8 mouse cellular contexts compared by ENCODE assay signal in the genomic region with DNA sequence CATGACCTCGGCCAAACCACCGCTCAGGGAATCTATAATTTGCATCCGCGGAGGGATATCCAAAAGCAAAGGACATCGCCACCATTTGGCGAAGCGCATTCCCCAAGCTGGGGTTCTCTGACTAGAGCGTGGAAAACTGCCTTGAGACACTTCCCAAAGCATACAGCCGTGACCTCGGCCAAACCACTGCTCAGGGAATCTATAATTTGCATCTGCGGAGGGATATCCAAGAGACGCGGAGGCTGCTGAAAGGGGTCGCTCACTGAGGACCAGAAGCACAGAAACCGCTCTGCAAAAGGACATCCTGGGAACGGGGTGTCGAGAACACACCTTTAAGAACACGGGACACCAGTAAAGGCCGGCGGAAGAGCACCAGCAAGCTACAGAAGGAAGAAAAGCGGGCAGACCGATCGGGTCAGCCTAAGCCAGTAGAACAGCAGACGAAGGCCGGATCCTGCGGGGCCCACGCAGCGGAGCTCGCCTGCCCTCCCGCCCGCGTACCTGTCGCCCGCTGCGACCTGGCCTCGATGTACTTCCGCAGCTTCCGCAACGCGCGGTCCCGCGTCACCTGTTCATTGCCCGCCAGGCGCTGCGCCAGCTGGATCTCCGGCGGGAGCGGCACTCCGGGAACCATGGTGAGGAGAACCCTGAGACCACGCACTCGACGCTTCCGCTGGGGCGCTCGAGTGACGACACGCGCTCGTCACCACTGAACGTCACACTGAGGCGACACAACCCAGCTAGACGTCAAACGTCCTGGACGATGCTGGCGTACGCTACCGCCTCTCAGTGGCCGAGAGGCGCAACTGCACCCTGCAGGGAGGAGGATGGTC. TPM values are rescaled to one million over a fixed set of nuclear protein-coding genes. Genes with fewer than 3 reads are reported as not detected.
DNase-seq lines count a peak whose midpoint lies in the region; ATAC-seq and TF ChIP-seq lines count a peak whose summit lies in the region.

Gene Rrp1 (minus strand): TSS at position 725 of the 833 bp plus-strand sequence.

- peak; percentile 96 for ATAC-seq in forebrain, embryonic 12.5 days (ENCODE audit: low FRiP score)
- peak; percentile 88 for ATAC-seq in heart, postnatal 0 days (ENCODE audit: insufficient read depth, low read depth)
- peak; percentile 95 for ATAC-seq in liver, embryonic 16.5 days (ENCODE audit: low read depth)
- peak; percentile 96 for ATAC-seq in neural tube, embryonic 13.5 days (ENCODE audit: low read depth)

- H3K36me3 ChIP-seq in E14TG2a.4 (ENCODE audit: insufficient read depth, low read length) = peaks cover 40% of the 10 kb centered on the region
- peaks cover 36% of the 10 kb centered on the region for H3K36me3 ChIP-seq in forebrain, embryonic 12.5 days (replicated peaks)
- H3K36me3 ChIP-seq in heart, postnatal 0 days (replicated peaks; ENCODE audit: control insufficient read depth, insufficient read depth, low read length) = peaks cover 31% of the 10 kb centered on the region
- peaks cover 19% of the 10 kb centered on the region for H3K36me3 ChIP-seq in liver, embryonic 16.5 days (ENCODE audit: control insufficient read depth, insufficient read depth)
- H3K36me3 ChIP-seq in neural tube, embryonic 13.5 days = peaks cover 34% of the 10 kb centered on the region
- peaks cover 1% of the 10 kb centered on the region for H3K36me3 ChIP-seq in testis, adult 2 months (ENCODE audit: control insufficient read depth, insufficient read depth, low read length)

- peaks cover 48% of the 10 kb centered on the region for H3K4me1 ChIP-seq in E14TG2a.4 (replicated peaks; ENCODE audit: low read depth, low read length)
- H3K4me1 ChIP-seq in forebrain, embryonic 12.5 days = peaks cover 14% of the 10 kb centered on the region
- no peaks in the 10 kb centered on the region; the same call in 1 of the 2 replicates for H3K4me1 ChIP-seq in heart, postnatal 0 days (ENCODE audit: control insufficient read depth, insufficient read depth)
- peaks cover 10% of the 10 kb centered on the region for H3K4me1 ChIP-seq in liver, embryonic 16.5 days (ENCODE audit: control insufficient read depth, low read depth, low read length)
- peaks cover 23% of the 10 kb centered on the region for H3K4me1 ChIP-seq in neural tube, embryonic 13.5 days (replicated peaks)
- H3K4me1 ChIP-seq in testis, adult 2 months (ENCODE audit: control insufficient read depth, insufficient read depth, low read length) = peaks cover 14% of the 10 kb centered on the region

- peak; percentile 95 for DNase-seq in c-Kit-positive CD71-positive TER-119-positive erythroid progenitor cells, embryonic 14.5 days (ENCODE audit: low spot score)
- peak; percentile 86 for DNase-seq in heart, postnatal 0 days (ENCODE audit: low spot score)
- DNase-seq in kidney, postnatal 4 days = peak; percentile 96

- peak within 1 kb of the TSS; percentile 83 for H3K4me2 ChIP-seq in forebrain, embryonic 12.5 days
- peak within 1 kb of the TSS; percentile 73 for H3K4me2 ChIP-seq in heart, postnatal 0 days (ENCODE audit: low read depth, low read length)
- H3K4me2 ChIP-seq in liver, embryonic 16.5 days (ENCODE audit: low read depth, low read length) = peak within 1 kb of the TSS; percentile 89
- peak within 1 kb of the TSS; percentile 86 for H3K4me2 ChIP-seq in neural tube, embryonic 13.5 days

- H3K4me3 ChIP-seq in E14TG2a.4 (replicated peaks; ENCODE audit: low read length) = peak within 1 kb of the TSS; percentile 97
- peak within 1 kb of the TSS; percentile 91 for H3K4me3 ChIP-seq in forebrain, embryonic 12.5 days (replicated peaks)
- H3K4me3 ChIP-seq in heart, postnatal 0 days (ENCODE audit: low read depth, low read length) = peak within 1 kb of the TSS; percentile 94
- peak within 1 kb of the TSS; percentile 89 for H3K4me3 ChIP-seq in liver, embryonic 16.5 days (ENCODE audit: low read depth, low read length)
- H3K4me3 ChIP-seq in neural tube, embryonic 13.5 days = peak within 1 kb of the TSS; percentile 95
- H3K4me3 ChIP-seq in testis, adult 2 months (ENCODE audit: control insufficient read depth, low read depth, low read length) = peak within 1 kb of the TSS; percentile 95

- TF ChIP-seq CTCF in E14TG2a.4 (conservative IDR thresholded peaks at IDR 0.05; ENCODE audit: low read length) = peak; percentile 100
- peak; percentile 100 for TF ChIP-seq CTCF in heart, postnatal 0 days (IDR thresholded peaks at IDR 0.05; ENCODE audit: low read depth)
- peak; percentile 100 for TF ChIP-seq CTCF in testis, adult 2 months (IDR thresholded peaks at IDR 0.05; ENCODE audit: control insufficient read depth, insufficient read depth, insufficient replicate concordance, low read depth, low read length)

- no peak for TF ChIP-seq EP300 in heart, postnatal 0 days (IDR thresholded peaks at IDR 0.05; ENCODE audit: low read depth)

- under 1% methylated on average over 70 of the region's 70 CpGs for WGBS in forebrain, embryonic 12.5 days
- under 1% methylated on average over 70 of the region's 70 CpGs for WGBS in heart, postnatal 0 days
- under 1% methylated on average over 70 of the region's 70 CpGs for WGBS in liver, embryonic 16.5 days (ENCODE audit: insufficient replicate concordance)
- WGBS in neural tube, embryonic 13.5 days = under 1% methylated on average over 70 of the region's 70 CpGs

- no peaks in the 10 kb centered on the region for H3K9me3 ChIP-seq in E14TG2a.4 (ENCODE audit: low read length)
- no peaks in the 10 kb centered on the region for H3K9me3 ChIP-seq in forebrain, embryonic 12.5 days
- no peaks in the 10 kb centered on the region for H3K9me3 ChIP-seq in heart, postnatal 0 days (replicated peaks; ENCODE audit: control insufficient read depth, low read length)
- no peaks in the 10 kb centered on the region for H3K9me3 ChIP-seq in liver, embryonic 16.5 days (replicated peaks; ENCODE audit: control insufficient read depth, low read length)
- no peaks in the 10 kb centered on the region for H3K9me3 ChIP-seq in neural tube, embryonic 13.5 days

- peak; percentile 96 for TF ChIP-seq POLR2A in testis, adult 2 months (IDR thresholded peaks at IDR 0.05; ENCODE audit: control insufficient read depth, low read depth, low read length)

- peak within 1 kb of the TSS; percentile 78 for H3K27ac ChIP-seq in forebrain, embryonic 12.5 days
- peak within 1 kb of the TSS; percentile 90 for H3K27ac ChIP-seq in heart, postnatal 0 days (ENCODE audit: low read depth)
- H3K27ac ChIP-seq in liver, embryonic 16.5 days (ENCODE audit: low read length) = peak within 1 kb of the TSS; percentile 74
- H3K27ac ChIP-seq in neural tube, embryonic 13.5 days (replicated peaks) = peak within 1 kb of the TSS; percentile 90
- peak within 1 kb of the TSS; percentile 81 for H3K27ac ChIP-seq in testis, adult 2 months (ENCODE audit: control insufficient read depth, insufficient read depth, low read depth, low read length)

- peak within 1 kb of the TSS; percentile 89 for H3K9ac ChIP-seq in forebrain, embryonic 12.5 days
- H3K9ac ChIP-seq in heart, postnatal 0 days (replicated peaks; ENCODE audit: low read depth, low read length) = peak within 1 kb of the TSS; percentile 78
- peak within 1 kb of the TSS; percentile 76 for H3K9ac ChIP-seq in liver, embryonic 16.5 days (ENCODE audit: low read depth, low read length)
- peak within 1 kb of the TSS; percentile 93 for H3K9ac ChIP-seq in neural tube, embryonic 13.5 days

- no peaks in the 10 kb centered on the region for H3K27me3 ChIP-seq in E14TG2a.4 (ENCODE audit: insufficient read depth, low read length)
- no peaks in the 10 kb centered on the region for H3K27me3 ChIP-seq in forebrain, embryonic 12.5 days
- H3K27me3 ChIP-seq in heart, postnatal 0 days (ENCODE audit: control insufficient read depth, insufficient read depth, low read length) = no peaks in the 10 kb centered on the region
- no peaks in the 10 kb centered on the region for H3K27me3 ChIP-seq in liver, embryonic 16.5 days (ENCODE audit: control insufficient read depth, insufficient read depth, low read depth, low read length)
- no peaks in the 10 kb centered on the region for H3K27me3 ChIP-seq in neural tube, embryonic 13.5 days
- H3K27me3 ChIP-seq in testis, adult 2 months (ENCODE audit: control insufficient read depth, insufficient read depth, low read length) = no peaks in the 10 kb centered on the region

RNA-seq across cellular contexts. Expression of gene Rrp1, which starts in this region (rescaled TPM):
- polyA plus RNA-seq in forebrain, embryonic 12.5 days (2016; fragmentation: Nextera tagmentation; extraction: Ambion mirVana) = 326 and 329 TPM in 2 replicates
- total RNA-seq in heart, postnatal 0 days (2014; rRNA removed; ENCODE audit: low replicate concordance) = 86.6 and 119 TPM in 2 replicates
- polyA plus RNA-seq in heart, postnatal 0 days (2015; fragmentation: Nextera tagmentation; extraction: Ambion mirVana) = 169 and 177 TPM in 2 replicates
- polyA plus RNA-seq in liver, embryonic 16.5 days (2015; fragmentation: Nextera tagmentation; extraction: Ambion mirVana) = 101 and 105 TPM in 2 replicates
- 365 and 462 TPM in 2 replicates for polyA plus RNA-seq in neural tube, embryonic 13.5 days (2015; fragmentation: Nextera tagmentation; extraction: Ambion mirVana)
- polyA plus RNA-seq in testis, adult 2 months (2012; rRNA removed) = 349 and 360 TPM in 2 replicates

Comparison
In these comparisons a context has a peak if more than half of its experiments do, and no peak if none do; other contexts are left out.
1. Peak in every context shown above with its lines: DNase-seq, ATAC-seq, H3K4me3 ChIP-seq and H3K27ac ChIP-seq.